Mouse (Mus musculus) common myeloid progenitor, adult 5-6 weeks (primary cell): Measurements from ENCODE around the gene Plcb4. TPM values are rescaled to one million over a fixed set of nuclear protein-coding genes. Genes with fewer than 3 reads are reported as not detected.
"Not testable (repeated sequence)": the region's sequence is repeated elsewhere in the genome, so short reads cannot be mapped to it uniquely, and the experiment has no call there.

ENCODE experiments used
- ATAC-seq: replicated peaks from 2 replicates; pipeline ENCODE4 v1.8.0; 2016; ENCODE audit warnings: low read depth, mild to moderate bottlenecking, moderate TSS enrichment, inconsistent platforms; ENCODE audit not compliant: poor library complexity, severe bottlenecking
- total RNA-seq: library from RNA; stranded (forward); fragments of 200-1000, 187-1606 nt; gene quantifications from 2 replicates; pipeline ENCODE4 v1.2.3, GENCODE M21; 2017

Plcb4 gene
- total RNA-seq, 1 experiment from 2014 or later = 34.9 TPM

DNA sequence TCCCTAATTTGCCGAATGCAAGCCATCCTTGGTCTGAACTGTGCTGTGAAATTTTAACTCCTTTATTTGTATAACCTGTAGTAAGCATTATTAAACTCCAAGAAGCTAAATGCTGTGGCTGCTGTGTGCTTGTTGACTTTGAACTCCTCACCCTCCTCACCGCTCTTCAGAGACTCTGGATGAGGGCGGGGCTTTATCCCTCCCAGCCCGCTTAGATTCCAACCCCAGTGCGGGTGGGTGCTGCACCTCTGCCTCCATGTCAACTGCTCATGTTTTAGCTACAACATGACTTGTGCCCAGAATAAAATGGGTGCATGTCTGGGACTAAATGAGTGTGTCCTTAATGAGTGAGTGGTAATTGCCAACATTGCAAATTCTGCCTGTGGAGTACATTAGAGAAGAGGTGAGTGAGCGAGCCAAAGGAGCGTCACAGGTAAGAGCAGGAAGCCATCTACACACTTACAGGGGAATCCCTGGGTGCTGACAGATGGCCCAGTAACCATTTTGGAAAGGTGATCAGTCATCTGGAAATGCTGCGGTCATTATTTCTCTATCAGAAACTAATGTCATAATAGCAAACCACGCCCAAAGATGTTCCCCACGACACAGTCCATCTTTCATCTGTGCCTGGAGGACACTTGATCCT is 13.8 kb downstream of the Plcb4 start:
- ATAC-seq = no peak

DNA sequence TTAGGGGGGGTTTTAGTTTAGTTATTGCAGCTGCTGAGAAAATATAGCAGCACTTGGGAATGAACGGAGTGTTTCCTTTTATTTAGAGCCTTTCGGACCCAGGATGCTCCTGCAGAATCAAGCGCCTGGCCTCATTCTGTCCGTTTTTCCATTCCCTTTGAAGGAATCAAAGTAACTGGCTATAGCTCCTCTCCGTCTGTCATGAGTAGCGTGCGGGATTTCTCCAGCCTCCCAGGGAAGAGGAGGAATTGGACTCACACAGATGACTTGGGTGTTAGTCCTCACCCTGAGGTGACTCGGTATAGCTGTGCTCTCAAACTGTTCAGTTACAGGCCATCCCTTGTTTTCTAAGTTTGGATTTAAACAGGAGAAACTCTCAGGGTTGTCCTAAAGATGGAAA is 14.8 kb downstream of the Plcb4 start:
- no peak for ATAC-seq

DNA sequence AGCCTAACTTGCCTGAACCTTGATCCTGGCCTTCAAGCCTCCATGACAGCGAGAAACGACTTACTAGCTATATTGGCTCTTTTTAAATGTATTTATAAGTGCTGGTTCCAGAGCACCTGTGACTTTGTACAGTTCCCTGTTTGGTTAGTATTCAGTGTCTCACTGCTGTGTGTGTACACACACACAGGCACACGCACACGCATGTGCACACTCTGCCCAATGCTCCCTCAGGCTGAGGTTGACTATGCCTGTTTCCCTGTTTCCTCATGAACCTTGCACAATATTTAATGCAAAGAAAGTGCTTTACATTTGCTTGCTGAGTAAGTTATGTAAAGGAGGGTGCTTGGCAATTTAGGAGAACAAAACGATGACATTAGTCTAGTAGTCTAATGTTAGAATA is 16.5 kb downstream of the Plcb4 start:
- ATAC-seq = no peak

DNA sequence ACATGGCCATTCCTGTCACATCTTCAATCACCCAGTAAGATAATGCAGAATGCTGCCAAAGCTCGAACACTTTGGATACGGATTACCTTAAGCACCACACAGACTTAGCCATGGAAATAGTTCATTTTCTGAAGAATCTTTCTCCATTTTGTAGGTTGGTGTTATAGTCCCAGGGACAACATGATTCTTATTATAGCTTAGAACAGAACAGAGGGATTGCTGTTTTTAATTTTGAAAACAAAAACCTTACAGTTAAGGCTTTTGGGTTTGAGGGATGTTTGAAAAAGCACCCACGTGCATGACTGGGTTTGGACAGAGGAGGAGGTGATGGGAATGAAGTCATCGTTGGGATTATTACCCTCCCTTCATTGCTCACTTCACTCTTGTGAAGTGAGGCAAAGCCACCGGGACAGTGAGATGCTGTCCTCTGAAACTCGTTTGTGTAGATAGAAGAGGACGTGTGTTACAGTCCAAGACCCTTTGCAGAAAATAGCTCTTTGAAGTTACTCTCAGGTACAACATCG is 18.2 kb downstream of the Plcb4 start:
- ATAC-seq = no peak

DNA sequence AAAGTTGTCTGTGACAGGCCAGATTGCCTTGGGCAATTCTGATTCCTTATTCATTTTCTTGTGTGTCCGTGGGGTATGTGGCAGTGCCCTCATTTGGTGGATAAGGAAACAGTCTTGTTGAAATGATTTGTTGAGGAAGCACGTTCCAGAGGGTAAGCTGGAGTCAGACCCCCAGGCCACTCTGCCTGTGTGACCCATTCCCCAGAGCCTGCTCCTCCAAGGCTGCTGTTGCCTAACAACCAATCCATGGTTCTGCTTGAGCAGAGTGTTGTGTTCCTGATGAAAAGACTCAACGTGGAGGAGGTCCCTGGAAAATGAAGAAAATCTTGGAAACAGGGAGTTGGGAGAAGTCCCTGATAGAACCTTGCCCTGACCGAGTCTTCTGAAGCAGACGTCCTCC is 18.8 kb downstream of the Plcb4 start:
- no peak for ATAC-seq

DNA sequence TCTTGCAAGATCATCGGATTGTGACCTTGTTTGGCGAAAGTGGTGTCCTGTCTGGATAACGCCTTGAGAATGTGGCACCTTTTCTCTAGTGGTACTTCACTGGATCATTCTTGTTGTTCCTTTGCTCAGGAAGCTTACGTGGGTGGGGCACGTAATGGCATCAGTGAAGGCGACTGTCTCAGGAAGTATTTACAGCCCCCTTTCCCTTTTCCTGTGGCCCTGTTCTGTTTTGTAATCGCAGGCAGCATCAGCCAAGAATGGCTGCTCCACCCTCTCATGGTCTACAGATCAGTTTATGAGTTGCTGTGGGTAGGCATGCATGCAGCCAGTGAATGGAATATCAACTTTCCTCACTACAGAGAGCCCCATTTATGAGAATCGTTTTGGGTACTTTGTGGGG is 21.2 kb downstream of the Plcb4 start:
- ATAC-seq = no peak

DNA sequence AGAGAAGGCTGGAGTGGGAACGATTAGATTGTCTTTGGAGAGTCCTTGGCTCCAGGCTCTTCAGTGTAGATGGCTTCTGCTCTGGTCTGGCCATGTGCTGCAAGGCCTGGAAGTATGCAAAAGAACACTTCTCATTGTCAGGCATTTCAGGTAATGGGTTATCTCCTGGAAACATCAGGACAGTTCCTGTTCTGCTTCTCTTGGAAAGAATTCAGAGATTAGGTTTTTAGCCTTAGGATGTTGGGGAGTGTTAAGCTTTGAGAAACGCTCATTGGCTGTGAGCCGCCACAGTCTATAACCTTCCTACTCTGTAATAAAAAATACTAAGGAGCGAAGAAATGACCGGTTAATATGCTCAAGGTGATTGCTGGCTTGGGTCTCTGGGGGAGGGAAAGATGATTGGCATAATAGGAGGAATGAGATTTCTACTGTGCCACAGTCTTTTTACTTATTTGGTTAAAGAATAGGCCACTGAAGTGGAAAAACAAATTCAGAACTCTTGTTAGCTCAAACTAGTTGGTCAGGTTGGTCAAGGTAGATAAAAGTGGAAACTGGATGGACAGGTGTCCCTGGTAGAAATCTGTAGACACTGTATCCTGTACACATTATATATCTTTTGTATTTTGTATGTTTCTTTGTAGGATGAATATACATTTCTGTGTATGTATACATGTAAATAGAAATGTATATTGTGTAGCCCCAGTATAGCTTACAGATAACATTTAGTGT is 21.8 kb downstream of the Plcb4 start:
- no peak for ATAC-seq

DNA sequence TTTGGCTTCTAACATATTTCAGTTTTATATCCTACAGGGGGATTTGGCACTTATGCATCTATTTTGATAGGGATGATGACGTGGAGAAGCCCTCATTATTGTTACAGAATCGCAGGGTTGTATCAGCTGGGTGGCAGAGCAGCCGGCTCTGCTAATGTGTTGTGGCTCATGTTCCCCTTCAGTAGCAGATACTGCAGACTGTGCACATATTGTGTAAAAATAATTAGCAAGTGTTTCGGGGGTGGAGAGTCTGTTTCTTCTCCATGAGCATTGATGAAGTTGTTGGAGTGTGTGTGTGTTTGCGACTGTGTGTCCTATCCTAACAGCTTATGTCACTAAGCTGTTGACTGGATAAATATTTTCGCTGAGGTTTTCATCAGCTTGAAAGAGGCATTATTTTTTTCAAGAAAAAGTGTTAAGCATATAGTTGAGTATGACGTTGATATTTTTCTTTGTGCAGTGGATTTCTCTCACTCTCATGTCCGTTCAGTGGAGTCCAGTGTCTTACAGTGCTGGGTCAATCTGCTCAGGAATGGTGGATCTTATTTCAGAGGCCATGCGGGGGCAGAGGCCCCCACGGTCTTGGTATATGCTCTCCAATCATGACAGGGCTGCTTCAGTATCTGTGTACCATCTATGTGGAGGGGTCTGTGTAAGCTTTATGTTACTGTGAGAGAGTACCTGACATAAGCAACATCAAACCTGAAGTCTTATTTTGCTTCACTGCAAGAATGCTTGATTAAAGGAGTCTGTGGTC is 25.1 kb downstream of the Plcb4 start:
- no peak for ATAC-seq

DNA sequence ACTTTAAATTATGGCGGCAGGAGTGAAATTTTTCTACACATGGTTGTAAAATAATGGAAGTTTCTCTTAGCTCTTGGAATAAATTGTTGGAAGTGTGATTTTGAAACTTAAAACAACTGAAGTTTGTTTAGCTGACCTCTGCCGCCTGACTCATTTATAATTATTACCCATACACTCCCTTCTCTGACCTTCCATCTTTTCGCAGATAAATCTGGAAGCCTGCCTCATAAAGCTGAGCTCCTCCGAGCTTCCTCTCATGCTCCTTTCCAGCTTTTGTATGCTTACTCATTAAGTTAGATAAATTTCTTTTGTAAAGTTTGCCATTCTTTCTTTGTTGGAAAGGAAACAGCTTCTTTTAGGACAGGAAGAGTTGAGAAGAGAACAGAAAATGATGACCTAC is 27.9 kb downstream of the Plcb4 start:
- no peak for ATAC-seq

DNA sequence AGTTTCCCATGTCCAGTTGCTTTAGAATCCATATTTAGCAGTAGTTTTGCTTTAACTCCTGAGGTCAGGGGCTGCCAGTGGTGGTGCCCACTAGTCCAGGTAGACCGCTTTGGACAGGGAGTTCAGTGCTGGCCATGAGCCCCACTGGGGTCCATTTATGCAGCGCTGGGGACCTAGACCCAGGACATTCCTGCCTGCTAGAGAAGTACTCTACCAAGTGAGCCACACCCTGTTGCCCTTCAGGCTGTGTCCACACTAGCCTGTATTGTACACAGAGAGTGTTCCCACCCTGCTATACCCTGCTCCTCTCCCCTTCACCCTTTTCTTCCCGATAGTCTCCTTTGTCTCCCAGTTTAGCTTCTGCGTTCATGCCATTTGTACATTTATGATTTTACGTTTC is 28.8 kb downstream of the Plcb4 start:
- no peak for ATAC-seq

DNA sequence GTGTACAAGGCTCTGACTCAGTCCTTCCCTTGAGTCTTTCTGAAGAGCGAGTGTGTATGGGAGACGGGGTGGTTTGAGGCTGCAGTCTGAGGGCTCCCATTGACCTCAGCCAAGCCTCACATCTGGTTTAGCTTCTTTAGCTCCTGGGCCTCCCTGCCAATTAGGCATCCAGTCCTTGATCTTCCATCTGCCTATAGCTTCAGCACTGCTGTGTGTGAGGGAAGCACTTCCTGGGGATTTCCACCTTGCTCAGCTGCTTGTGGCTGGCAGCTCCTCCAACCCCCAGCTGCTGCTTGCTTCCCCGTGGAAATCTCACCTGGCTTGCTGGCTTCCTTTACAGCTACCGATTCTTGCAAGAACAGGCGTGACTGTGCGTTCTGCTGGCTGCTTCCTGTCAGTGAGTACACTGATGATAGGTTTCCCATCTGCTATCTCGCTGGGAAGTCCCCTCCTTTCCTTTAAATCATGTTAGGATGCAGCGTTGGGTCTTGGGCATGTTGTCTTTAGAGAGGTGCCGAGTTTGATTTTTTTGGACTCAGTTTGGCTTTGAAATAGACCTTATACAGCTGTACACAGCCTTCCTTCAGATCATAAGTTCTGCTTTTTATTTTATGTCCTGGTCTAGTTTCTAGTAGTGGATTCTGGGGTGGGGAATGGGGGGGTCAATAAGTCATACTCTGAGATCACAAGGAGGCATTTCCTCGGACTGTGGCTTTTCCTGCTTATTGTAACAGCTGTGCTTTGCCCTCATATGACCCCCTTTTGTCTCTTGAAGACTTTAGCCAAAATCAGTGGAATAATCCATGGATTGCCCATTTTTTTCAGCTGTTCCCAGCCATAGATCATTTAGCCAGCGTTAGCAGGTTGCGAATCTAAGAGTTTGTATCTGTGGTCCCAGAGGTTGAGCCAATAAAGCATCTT is 34.0 kb downstream of the Plcb4 start:
- peak; percentile 72 for ATAC-seq

DNA sequence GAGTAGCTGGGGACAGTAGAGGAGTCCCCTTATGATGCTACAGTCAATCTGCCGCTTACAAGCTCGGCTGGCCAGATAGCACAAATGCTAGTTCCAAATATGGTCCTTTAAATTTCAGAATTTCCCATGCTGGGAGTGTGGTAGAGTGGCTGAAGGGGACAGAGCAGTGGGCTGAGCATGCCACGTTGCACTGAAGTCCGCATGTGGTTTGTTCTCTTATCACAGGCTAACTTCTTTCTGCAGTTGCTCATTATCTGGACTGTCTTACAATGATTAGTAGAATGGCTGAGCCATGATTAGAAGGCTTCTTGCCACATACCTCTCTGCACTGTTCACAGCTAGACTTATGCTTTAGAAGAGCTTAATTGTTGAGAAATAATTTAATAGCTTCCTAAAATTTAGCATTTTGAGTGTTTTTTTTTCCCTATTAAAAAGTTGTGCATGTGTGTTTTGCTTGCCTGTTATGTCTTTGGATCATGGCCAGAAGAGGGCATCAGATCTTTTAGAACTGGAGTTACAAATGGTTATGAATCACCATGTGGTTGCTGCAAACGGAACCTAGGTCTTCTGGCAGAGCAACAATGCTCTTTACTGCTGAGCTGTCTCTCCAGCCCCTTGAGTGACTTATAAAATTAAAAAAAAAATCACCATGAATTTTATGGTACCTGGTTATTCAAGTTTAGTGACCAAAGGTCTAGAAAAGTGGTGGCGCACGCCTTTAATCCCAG is 42.0 kb downstream of the Plcb4 start:
- peak; percentile 98 for ATAC-seq

DNA sequence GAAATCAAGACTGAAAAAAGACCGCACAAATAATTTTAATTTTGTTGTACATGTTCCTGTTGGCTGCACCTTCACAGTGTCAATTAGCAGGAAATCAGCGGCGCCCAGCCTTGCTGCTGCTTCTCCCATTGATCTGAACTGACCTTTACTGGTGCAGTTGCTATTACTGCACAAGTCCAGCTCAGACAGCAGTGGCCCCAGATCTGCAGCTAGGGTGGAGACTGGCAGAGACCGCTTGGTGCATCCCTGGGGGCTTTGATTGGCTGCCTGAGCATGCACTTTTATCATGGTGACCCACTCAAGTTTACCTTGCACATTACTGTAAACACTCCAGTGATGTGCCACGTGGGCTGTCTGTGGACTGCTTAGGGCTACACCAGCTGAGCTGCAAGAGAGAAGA is 45.9 kb downstream of the Plcb4 start:
- no peak for ATAC-seq

DNA sequence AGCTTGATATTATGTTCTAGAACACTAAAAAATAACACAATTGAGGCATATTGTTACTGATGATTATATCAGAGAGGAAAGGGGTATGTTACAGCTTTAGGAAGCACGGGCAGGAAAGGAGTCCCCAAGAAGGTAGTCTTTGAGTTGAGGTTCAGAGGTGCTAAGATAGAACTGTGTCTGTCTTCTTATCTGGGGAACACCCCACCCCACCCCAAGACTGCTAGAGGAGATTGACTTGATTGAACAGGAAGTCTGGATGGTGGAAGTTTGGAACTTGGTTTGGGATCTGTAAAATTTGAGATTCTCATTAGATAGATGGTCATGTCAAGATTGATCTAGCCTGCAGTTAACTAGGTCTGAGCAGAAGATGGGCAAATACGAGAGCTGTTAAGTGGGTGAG is 48.5 kb downstream of the Plcb4 start:
- ATAC-seq = no peak

DNA sequence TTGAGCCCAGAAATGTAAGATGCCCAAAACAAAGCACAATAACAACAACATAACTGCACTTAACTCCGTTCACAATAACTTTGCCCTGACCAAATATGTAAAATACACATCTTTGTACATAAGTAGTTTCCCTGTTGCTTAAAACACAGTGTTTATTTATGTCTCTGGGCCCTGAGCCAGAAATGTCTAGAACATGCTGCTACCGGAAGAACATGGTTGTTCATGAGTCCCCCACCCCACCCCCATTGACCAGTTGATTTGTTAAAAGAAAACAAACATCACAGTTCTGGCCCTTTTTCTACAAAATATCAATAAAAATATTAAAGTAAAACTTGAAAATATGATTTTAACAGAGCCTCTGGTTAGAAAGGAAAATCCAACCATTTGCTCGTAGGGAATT is 49.6 kb downstream of the Plcb4 start:
- no peak for ATAC-seq

DNA sequence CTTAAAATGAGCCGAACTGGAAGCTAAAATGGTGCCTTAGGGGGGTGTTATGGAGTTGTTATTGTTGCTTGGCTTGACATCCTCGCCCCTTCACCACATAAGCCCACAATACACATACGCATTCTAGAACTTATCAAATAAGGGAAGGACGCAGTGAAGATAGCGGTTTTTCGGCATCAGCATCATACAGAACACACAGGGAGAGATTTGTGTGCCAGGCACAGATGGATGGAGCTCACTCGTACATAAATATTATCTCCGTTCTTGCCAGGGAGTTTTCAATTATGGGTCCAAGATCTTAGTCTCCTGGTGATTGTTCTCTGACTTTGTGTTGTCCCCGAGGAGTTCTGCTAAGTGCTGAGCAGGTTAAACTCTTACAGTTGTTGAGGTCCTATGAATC is 50.0 kb downstream of the Plcb4 start:
- no peak for ATAC-seq

DNA sequence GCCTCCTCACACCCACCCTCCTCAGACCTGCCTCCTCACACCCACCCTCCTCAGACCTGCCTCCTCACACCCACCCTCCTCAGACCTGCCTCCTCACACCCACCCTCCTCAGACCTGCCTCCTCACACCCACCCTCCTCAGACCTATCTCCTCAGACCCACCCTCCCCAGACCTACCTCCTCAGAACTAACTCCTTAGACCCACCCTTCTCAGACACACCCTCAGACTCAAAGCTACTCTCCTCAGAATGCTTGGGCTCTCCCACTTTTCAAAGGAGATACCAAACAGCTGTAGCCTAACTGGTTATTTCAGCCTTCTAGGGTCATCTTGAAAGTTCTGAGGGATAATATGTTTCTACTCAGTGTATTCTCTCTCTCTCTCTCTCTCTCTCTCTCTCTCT is 50.9 kb downstream of the Plcb4 start:
- not testable (repeated sequence) for ATAC-seq

DNA sequence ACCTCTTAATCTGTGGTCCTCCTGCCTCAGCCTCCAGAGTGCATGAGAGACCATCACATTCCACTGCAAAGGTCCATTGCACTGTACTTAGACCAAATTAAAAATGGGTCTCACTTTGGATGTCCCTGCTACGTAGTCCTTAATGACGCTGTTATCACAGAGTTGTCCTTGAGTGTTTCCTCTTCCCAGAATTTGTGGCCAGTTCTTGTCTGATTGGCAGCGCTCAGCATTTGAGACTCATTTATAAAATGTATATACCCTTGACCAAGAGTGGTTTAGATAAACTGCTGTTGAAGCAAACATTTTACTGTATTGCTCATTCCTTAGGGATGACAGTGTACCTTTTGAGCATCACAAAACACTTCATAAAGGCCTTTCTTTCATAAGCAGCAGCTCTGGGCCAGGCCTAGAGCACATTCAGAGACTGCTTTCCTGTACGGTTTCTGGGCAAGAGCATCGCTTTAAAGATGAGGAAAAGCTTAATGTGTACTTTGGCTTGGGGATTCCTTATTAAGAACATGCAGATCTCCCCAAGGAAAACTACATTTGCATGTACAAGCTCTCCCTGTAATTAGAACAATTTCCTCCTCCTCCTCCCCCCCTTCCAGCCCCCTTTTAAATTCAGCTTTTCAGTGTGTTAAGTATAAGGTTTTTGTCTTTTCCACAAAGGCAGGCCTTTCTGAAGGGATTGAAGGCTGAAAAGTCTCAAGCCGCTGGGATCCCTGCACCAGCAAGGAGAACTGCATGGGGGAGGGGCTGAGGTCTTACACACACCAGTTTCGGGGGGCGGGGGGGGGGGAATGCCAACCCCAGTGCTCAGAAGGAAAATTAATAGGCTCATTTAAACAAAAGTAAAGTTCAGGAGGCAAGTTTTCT is 52.5 kb downstream of the Plcb4 start:
- peak; percentile 19; the same call in 1 of the 2 replicates for ATAC-seq

DNA sequence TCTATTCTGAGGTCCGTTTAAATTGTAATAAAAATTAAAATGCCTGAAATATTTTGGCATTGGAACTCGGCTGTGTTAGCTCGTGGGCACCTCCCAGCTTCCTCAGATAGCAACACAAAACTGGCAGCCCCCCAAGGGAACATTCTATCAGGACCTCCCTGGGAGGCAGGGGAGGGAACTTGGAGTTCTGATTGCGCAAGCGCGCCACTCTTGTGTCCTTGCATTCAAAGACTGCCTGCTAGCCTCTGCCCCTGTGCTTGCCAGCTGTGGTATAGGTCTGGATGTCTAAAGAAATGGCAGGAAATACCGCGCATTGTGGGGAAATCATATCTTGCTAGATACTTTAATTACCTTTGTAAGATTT is 53.1 kb downstream of the Plcb4 start:
- peak; percentile 94 for ATAC-seq
